Mouse (Mus musculus) bone marrow, adult 2 months (tissue): Measurements from ENCODE around the gene Ccl25. TPM values are rescaled to one million over a fixed set of nuclear protein-coding genes. Genes with fewer than 3 reads are reported as not detected.
"Not testable (repeated sequence)": the region's sequence is repeated elsewhere in the genome, so short reads cannot be mapped to it uniquely, and the experiment has no call there.

Experiments used
- H3K27ac ChIP-seq: fragments of 200-500 bp; 2 replicates; pipeline ENCODE4 v1.5.1; 2012; ENCODE audit warnings: low read depth, mild to moderate bottlenecking, control low read depth, inconsistent platforms, low read length; ENCODE audit not compliant: control insufficient read depth, poor library complexity, insufficient read depth
- H3K4me1 ChIP-seq: fragments of 200-500 bp; 2 replicates; pipeline ENCODE4 v1.6.1; 2011; ENCODE audit warnings: low read length; ENCODE audit not compliant: control insufficient read depth, insufficient read depth
- H3K4me3 ChIP-seq: fragments of 200-500 bp; replicated peaks from 2 replicates; pipeline ENCODE3; 2011; ENCODE audit warnings: mild to moderate bottlenecking, low read depth, low read length, control low read depth; ENCODE audit not compliant: control insufficient read depth
- CTCF ChIP-seq: fragments of 200-500 bp; IDR thresholded peaks from 2 replicates; pipeline ENCODE4 v1.5.1; 2011; ENCODE audit warnings: low read length, control low read depth; ENCODE audit not compliant: control insufficient read depth, insufficient read depth
- POLR2A ChIP-seq: fragments of 200-500 bp; IDR thresholded peaks from 2 replicates; pipeline ENCODE4 v1.6.1; 2011; ENCODE audit warnings: low read depth, mild to moderate bottlenecking, control low read depth, low read length, borderline replicate concordance; ENCODE audit not compliant: control insufficient read depth
- WGBS: fragments of 180-500 bp; shearing (Covaris S2); methylation state at CpG from one replicate; pipeline ENCODE4 v1.1.7; 2018; 5-methylcytosine and 5-hydroxymethylcytosine counted together
- polyA plus RNA-seq: library from polyadenylated mRNA; stranded (reverse); fragments of >200 nt; gene quantifications from 2 replicates; pipeline ENCODE4 v1.2.4, GENCODE M21; 2011; ENCODE audit warnings: low replicate concordance; ENCODE audit not compliant: missing spikeins, insufficient read depth, insufficient read length

The Ccl25 gene
- polyA plus RNA-seq, 1 experiment, result 17.5 TPM

- 82% methylated on average over 3 of the region's 3 CpGs for WGBS
- H3K4me1 ChIP-seq, result no peaks in the 10 kb centered on the region; the same call in 1 of the 2 replicates
- H3K4me3 ChIP-seq, result no peak overlapping the region
- TF ChIP-seq POLR2A (no peak), CTCF (no peak)
- H3K27ac ChIP-seq, result no peak overlapping the region
Observed at GRCm38 (mm10) chr8:4350618-4351017, 25.6 kb downstream of the Ccl25 start.

GRCm38 (mm10) chr8:4352562-4352961 is 27.6 kb downstream of the Ccl25 start:
- WGBS, result 83% methylated on average over 6 of the region's 6 CpGs
- H3K4me3 ChIP-seq, H3K4me1 ChIP-seq, H3K27ac ChIP-seq: not testable (repeated sequence)

DNA sequence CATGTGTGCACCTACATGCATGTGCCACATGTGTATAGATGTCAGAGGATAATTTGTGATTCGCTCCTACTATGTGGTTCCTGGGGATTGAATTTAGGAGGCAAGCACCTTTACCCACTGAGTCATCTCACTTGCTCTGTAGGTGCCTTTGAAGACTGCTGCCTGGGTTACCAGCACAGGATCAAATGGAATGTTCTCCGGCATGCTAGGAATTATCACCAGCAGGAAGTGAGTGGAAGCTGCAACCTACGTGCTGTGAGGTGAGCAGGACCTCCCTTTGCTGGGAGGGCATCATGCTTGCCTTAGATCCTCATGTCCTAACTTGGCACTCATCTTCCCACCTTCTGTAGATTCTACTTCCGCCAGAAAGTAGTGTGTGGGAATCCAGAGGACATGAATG is 28.7 kb downstream of the Ccl25 start:
- 81% methylated on average over 4 of the region's 4 CpGs for WGBS
- TF ChIP-seq CTCF (no peak), POLR2A (no peak)
- Histone ChIP-seq H3K4me1 (no peaks in the 10 kb centered on the region; the same call in 1 of the 2 replicates), H3K4me3 (no peak overlapping the region), H3K27ac (no peak overlapping the region)

GRCm38 (mm10) chr8:4354516-4354915 is 29.5 kb downstream of the Ccl25 start:
- H3K4me1 ChIP-seq, result no peaks in the 10 kb centered on the region; the same call in 1 of the 2 replicates
- no peak overlapping the region for H3K4me3 ChIP-seq
- no peak for TF ChIP-seq POLR2A
- TF ChIP-seq CTCF, result no peak
- WGBS, result 75% methylated on average over 1 of the region's 1 CpGs
- H3K27ac ChIP-seq, result no peak overlapping the region

DNA sequence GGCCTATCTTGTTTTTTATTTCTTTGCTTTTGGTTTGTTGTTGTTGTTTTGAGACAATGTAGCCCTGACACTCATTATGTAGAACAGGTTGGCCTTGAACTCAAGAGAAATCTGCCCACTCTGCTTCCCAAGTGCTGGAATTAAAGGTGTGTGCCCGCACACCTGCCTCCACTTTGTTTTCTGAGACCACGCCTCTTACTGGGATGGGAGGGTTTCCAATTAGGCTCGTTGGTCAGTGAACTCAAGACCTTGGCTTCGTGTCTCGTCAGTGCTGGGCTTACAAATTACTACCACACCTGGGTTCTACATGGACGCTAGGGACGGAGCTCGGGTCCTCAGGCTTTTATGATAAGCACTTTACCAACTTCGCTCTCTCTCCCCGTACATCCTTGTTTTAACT is 30.4 kb downstream of the Ccl25 start:
- Histone ChIP-seq H3K4me3 (no peak overlapping the region), H3K27ac (no peak overlapping the region), H3K4me1 (no peaks in the 10 kb centered on the region; the same call in 1 of the 2 replicates)
- TF ChIP-seq POLR2A, result no peak
- TF ChIP-seq CTCF, result no peak
- 88% methylated on average over 10 of the region's 10 CpGs for WGBS

DNA sequence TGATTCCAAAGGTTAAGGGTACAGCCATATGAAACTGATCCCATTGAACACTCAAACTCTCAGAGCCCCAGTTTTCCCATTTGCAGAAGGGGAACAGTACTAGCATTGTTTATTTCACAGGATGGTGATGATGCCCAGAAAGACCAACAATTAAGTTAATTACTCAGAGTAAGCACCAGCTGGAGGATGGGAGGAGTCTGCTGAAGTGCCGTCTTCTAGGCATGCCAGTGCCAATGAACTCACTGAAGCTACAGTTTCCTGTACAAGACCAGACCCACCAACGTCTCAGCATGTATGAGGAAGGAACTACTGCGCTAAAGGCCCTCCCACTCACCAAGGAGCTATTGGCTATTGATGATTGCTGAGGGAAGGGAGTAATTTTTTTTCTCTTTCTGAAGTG is 34.4 kb downstream of the Ccl25 start:
- Histone ChIP-seq H3K4me3 (no peak overlapping the region), H3K4me1 (no peaks in the 10 kb centered on the region; the same call in 1 of the 2 replicates), H3K27ac (no peak overlapping the region)
- TF ChIP-seq POLR2A, result no peak
- TF ChIP-seq CTCF, result no peak
- 28% methylated on average over 3 of the region's 3 CpGs for WGBS

- H3K27ac ChIP-seq, result no peak overlapping the region
- H3K4me3 ChIP-seq, result no peak overlapping the region
- TF ChIP-seq CTCF (no peak), POLR2A (no peak)
- H3K4me1 ChIP-seq, result no peaks in the 10 kb centered on the region; the same call in 1 of the 2 replicates
- 75% methylated on average over 2 of the region's 2 CpGs for WGBS
Observed at GRCm38 (mm10) chr8:4360922-4361321, 35.9 kb downstream of the Ccl25 start.

- H3K4me1 ChIP-seq, result no peaks in the 10 kb centered on the region
- TF ChIP-seq CTCF (no peak), POLR2A (no peak)
- H3K27ac ChIP-seq, result no peak overlapping the region
- no peak overlapping the region for H3K4me3 ChIP-seq
- 85% methylated on average over 3 of the region's 3 CpGs for WGBS
Observed at GRCm38 (mm10) chr8:4366189-4366588, 41.2 kb downstream of the Ccl25 start.

GRCm38 (mm10) chr8:4367808-4368207 is 42.8 kb downstream of the Ccl25 start:
- no peak overlapping the region for H3K27ac ChIP-seq
- 79% methylated on average over 11 of the region's 11 CpGs for WGBS
- H3K4me1 ChIP-seq, result no peaks in the 10 kb centered on the region
- no peak overlapping the region for H3K4me3 ChIP-seq
- TF ChIP-seq CTCF, result no peak
- TF ChIP-seq POLR2A, result no peak
